Mouse (Mus musculus) bone marrow macrophage, adult 2 months (primary cell): ENCODE data around the gene Cgnl1.

Source experiments
- CTCF ChIP-seq: IDR thresholded peaks from 2 replicates; pipeline ENCODE4 v1.5.1; 2012; ENCODE audit warnings: low read depth, mild to moderate bottlenecking, low read length, moderate library complexity
- POLR2A ChIP-seq: IDR thresholded peaks from 2 replicates; pipeline ENCODE4 v1.6.1; 2012; ENCODE audit warnings: mild to moderate bottlenecking, low read depth, low read length, borderline replicate concordance

- TF ChIP-seq CTCF (no peak), POLR2A (no peak)
Observed at GRCm38 (mm10) chr9:71773563-71773962, 2.2 kb upstream of the Cgnl1 start.
